Mouse (Mus musculus): Measurements from ENCODE around the gene Ifitm2.
"Not testable (repeated sequence)": the region's sequence is repeated elsewhere in the genome, so short reads cannot be mapped to it uniquely, and the experiment has no call there.

Gene Ifitm2

DNA sequence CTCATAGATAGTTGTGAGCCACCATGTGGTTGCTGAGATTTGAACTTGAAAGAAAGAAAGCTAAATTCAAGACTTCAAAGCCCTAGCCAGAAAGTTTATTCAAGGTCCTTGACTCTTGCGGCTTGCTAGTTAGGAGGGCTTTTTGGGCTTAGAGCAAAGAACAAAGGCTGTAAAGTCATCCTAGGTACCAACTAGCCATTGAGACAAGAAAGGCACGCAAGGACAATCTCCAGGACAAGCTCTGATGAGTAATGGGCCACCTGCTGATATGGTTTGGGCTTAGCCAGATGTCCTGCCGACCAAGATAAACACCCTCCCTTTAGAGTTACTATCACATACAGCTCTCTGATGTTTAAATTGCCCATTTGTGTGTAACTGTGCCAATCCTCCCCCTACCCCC is 12.9 kb upstream of the Ifitm2 start:
- not testable (repeated sequence) for DNase-seq (ENCODE audit: low spot score)

DNA sequence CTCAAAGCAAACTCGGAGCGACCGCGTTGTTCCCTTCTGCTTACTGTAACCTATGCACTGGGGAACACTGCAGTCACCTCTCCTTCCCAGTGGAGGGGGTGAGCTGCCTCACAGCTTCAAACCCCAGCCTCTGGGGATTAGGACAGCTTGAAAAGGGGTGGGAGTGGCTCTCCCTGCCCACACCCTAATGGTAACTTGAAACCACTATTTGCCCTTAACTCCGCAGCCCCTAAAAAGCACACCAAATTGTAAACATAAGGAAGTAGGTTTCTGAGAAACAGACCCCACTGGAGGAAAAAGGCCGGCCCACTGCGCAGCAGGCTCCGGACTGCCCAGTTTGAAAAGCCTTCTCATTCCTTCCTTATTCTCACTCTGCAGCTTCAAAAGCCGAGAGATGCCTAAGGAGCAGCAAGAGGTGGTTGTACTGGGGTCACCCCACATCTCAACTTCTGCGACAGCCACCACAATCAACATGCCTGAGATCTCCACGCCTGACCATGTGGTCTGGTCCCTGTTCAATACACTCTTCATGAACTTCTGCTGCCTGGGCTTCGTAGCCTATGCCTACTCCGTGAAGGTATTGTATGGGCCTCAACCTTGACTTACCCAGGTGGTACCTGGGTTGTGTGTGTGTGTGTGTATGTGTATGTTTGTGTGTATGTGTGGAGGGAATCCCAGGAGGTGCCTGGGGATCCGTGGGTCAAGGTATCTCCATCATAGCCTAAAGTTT is 12.2 kb upstream of the Ifitm2 start:
- DNase-seq (ENCODE audit: low spot score), result no peak

DNA sequence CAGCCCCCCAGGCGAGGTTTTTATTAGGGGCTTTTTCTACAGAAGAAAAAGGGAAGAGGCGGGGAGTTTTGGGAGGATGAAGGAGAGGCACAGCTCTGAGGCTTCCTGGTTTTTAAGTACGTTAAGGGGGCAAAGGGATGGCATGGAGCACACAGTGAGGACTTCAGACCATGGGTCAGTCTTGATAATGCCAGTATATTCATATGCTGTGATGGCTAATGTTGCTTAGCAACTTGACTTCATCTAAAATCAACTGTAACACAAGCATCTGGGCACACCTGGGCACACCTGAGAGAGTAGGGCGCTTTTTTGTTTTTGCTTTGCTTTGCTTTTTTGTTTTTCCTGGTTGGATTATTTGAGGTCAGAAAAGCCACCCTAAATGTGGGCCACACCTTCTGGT is 11.1 kb upstream of the Ifitm2 start, which contains the start of gene Ifitm1:
Gene Ifitm1, plus strand, starts transcription at position 301 of the 400 bp plus-strand sequence.
- no peak for DNase-seq (ENCODE audit: low spot score)

DNA sequence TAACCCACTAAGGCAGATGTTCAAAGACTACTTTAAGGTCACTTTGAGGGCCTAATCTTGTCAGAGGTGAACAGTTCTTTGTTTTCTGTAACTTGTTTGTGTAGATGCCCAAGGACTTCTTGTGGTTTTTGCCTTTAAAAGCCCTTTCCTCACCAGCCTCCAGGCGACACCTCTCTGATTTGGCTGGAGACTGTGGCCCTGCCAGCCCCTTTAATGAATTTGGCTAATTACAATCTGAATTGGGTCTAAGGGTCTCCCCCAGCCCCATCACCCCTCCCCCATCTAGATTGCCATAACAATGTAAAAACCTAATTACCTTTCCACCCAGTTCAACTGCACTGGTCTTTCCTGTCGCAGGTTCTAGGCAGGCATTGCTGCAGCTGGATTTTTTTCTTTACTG is 6.9 kb upstream of the Ifitm2 start:
- DNase-seq (ENCODE audit: low spot score), result no peak

DNA sequence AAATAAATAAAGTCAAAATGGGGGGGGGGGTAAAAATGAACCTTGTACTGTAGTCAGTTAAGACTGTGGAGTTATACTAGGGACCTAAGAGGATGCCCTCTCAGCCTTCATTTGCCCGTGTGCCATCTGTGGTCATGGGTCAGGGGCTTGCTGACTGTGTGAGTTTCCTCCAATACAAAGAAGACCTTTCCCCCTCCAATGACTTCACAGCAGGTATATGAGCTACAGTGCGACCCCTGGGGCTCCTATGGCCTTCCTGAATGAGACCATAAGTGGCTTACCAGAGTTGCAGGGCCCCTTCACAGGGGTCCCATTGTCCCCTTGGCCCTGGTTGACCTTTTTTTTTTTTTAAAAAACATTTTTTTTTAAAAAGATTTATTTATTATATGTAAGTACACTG is 5.6 kb upstream of the Ifitm2 start:
- DNase-seq (ENCODE audit: low spot score), result no peak

DNA sequence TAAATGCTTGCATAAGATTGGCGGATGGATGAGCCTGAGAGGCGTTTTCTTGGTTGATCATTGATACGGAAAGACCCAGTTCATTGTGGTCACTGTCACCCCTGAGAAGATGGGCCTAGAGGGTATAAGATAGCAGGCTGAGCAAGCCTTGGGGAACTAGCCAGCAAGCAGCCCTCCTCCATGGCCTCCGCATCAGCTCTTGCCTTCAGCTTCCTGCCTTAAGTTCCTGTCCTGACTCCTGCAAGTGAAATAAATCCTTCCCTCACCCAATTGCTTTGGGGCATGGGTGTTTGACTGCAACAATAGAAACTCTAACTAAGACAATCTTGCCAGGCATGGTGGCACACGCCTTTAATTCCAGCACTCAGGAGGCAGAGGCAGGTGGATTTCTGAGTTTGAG is 4.2 kb upstream of the Ifitm2 start:
- DNase-seq (ENCODE audit: low spot score), result no peak

DNA sequence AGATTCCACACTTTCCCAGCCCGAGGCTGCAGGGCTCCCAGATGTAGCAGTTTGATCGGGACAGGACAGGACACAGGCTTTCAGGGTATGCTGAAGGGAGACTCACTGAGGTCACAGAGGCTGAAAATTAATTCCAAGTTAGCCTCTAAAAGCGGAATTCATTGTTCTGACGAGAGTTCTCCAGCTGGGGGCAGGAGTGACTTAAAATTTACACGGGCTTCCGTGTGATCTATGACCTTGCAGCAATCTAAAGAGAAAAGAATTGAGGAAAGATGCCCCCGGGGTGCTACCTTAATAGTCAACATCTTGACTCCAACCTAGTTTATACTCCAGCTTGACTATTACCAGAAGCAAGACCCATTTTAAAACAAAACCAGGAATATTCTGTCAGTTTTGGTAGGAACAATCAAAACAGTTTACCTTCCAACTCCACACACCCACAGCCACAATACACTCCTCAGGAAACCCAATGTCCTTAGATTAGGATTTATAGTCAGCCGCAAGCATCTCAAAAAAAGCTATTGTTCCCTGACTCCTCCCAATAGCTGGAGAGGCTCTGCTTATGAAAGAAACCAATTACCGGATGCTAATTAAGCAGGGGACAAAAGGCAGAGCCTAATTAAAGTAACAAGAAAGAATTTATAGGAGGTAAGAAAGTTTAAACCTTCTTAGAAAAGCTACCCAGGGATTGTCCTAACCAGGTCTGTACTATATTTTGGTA is 3.6 kb upstream of the Ifitm2 start:
- peak; percentile 73 for DNase-seq (ENCODE audit: low spot score)

DNA sequence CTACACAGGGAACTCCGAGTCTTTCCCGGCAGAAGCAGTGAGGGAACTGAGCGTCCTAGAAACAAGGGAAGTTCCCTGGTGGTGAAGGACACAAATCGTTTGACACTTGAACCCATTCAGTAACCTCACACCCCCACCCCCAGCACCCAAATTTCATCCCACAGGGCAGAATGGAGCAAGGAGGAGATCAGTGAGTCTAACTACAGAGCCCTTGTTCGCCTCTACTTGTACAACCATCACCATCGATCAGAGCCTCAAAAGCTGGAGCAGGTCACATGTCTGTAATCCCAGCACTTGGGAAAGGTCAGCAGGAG is 726 bp upstream of the Ifitm2 start:
- no peak for DNase-seq (ENCODE audit: low spot score)

DNA sequence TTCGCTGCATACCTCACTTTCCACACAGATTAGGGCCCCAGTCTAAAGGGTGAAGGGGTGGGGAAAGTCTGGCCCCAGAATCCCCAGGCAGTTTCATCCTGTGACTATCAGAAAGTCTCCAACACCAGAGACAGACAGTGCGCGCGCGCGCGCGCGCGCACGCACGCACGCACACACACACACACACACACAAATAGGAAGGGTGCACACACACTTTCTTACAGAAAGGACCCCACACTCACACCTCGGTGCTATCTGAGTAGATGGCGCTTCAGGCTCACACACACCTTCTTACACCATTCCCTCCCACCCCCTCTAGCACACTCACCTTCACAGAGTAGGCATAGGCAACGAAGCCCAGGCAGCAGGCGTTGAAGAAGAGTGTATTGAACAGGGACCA is 445 bp downstream of the Ifitm2 start:
- no peak for DNase-seq (ENCODE audit: low spot score)

DNA sequence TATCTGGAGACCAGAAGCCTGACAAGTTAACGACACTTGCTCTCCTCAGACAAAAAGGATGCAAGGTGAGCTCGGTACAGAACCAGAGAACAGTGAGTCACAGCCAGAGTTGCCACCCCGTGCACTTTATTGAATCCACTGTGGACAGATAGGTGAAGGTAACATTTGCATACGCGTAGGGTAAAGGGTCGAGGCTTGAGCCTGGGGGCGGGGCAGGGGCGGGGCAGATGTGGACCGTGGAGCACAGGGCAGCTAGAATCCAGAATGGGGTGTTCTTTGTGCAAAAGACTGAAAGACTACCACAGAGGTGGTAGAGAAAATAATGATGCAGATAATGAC is 1.1 kb downstream of the Ifitm2 start:
- DNase-seq (ENCODE audit: low spot score), result no peak

DNA sequence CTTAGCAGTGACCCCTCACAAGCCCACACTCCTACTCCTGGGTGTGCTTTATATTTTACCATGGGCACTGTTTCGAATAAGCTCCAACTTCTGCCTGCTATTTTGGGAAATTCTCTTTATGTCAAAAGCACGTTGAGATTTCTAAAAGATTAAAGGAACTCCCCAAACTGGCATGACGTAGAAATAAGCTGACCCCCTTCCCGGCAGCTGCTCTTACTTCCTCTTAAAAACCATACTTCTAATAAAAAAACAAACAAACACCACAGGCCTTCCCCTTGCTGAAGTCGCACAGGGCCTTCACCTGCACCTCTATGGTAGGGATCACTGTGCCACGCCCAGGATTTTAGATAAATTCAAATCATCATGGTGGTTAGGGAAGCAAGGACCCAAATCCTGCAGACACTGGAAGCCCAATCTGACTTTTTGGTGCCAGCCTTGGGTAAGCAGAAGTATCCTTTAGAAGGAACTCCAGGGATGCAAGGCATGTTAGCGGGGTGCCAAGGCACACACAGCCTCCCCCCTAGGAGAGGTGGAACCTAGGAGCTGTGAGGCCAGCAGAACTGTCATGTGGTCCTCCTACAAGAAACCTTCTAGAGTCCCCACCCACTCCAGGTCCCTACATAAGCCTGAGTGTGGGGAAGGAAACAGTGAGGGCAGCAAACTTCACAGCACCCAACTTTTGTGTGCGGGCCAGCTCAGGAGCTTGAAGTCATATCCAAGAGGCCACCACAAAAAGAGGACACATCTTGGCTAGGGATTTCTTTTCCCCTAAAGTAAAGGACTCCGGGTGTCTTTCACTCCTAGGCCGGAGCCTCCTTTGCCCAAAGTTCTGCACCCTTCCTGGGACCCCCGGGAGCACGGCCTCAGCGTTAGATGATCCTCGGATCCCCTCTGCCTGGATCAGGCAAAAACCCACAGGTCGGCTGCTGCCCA is 1.7 kb downstream of the Ifitm2 start:
- DNase-seq (ENCODE audit: low spot score), result no peak

DNA sequence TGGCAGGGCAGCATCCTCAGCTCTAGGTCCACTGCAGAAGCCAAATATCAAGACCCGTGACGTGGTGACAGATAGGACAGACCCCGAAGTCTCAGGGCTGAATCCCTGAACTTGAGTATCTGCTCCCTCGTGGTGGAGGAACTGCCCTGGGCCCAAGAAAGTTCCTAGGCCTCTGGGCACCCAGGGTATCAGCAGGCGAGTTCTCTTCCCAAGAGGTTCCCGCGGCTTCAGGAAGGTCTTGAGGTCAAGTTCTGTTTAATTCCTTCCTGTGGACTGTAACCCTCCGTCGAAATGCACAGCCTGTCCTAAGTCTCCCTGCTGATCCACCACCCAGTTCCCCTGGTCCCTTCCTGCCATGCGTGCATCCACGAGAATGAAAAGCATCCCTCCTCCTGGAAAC is 2.7 kb downstream of the Ifitm2 start:
- no peak for DNase-seq (ENCODE audit: low spot score)

DNA sequence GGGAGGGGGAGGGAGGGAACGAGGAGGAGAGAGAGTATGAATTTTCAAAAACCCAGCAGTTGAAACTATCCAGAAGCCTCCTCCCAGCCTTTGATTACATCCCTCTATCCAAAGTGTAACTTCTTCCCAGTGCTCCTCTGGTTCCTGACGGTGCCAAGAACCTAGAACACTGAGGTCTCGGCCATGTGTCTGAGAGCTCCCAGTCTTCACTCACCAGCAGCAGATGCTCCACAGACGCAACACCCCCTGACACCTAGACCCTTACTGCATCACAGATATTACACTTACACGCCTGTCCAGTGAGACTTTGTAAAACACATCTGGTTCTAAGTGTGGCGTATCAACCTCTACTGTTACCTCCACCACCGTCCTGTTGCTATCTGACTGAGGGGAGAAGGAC is 3.3 kb downstream of the Ifitm2 start:
- DNase-seq (ENCODE audit: low spot score), result no peak

DNA sequence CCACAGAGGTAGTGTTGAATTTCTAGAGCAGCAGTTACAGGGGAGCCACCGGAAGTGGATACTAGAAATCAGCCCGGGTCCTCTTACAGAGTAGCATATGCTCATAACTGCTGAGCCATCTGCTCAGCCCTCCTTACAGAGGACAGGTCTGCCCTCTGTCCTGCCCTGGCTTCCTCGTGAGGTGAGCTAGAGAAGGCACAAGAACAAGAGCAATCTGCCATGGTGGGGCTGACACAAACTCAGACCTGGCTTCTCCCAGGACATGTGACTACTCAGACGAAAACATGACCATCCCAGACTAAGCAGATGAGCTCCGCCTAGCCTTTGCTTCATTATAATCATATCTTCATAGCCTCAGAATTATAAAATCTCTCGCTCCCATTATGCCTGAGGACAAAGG is 4.0 kb downstream of the Ifitm2 start:
- DNase-seq (ENCODE audit: low spot score), result no peak

DNA sequence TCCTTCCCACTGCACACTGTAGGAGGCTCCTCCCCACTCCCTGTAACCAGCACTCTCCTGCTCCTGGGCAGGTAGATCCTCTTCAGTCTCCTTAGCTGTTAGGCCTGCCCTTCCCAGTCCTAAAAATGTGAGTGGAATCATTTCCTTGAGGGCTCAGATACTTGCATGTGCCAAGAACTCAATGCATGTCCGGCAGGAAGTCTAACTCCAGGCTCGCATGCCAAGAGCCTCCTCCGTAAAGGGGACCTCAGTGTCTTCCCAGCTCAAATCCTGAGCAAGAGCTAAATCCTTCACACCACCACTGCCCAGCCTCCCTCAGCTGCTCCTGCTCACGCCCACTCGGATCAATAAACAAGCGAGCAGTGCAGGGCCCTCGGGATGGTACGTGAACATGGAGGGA is 4.7 kb downstream of the Ifitm2 start:
- no peak for DNase-seq (ENCODE audit: low spot score)

DNA sequence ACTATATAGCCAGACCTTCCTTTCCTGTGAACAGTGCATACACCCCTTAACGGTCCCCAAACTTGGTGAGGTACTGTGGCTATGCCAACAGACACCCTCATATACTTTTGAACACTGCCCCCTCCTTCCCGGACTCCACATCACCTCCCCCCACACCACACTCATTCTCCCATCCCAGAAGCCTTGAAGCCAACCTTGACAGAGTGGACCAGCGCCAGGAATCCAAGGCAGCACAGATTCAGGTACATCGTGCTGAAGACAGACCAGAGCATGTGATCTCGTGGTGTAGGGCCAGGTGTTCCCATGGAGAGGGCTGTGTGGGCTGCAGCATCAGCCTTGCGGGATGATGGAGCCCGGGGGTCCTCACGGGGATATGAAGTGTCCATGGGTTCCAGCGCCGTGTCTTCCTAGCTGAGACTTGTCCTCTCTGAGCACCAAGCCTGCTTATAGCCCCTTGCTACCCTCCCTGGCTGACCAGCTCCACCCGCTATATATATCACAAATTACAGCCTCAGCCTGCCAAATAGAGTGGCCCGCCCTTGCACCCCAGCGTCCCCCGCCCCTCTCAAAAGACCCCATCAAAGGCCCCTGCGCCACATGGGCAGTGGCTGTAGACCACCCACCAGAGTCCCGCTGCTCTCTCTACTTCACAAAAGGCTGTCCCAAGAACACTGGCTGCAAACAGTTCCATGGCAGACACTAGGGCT is 5.8 kb downstream of the Ifitm2 start, which contains the start of gene Ifitm5:
Gene Ifitm5, minus strand, starts transcription at position 468 of the 707 bp plus-strand sequence.
- DNase-seq (ENCODE audit: low spot score), result no peak

DNA sequence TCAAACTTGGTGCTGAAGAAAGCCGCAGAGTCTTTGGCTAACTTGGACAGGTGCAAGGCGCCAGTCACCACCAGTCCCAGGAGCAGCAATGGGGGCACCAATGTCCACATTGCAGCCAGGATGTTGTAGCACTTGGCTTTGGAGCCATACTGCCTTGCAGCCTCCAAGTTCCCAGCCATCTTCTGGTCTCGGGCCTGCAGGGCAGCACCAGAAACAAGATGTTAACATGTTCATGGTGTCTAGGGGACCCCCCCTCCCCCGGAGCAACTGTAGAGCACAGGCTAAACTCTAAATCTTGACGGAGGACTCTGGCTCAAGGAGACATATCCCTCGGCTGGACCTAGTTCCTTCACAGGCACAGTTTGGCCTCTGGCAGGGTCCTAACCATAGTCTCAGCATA is 6.5 kb downstream of the Ifitm2 start:
- DNase-seq (ENCODE audit: low spot score), result no peak

DNA sequence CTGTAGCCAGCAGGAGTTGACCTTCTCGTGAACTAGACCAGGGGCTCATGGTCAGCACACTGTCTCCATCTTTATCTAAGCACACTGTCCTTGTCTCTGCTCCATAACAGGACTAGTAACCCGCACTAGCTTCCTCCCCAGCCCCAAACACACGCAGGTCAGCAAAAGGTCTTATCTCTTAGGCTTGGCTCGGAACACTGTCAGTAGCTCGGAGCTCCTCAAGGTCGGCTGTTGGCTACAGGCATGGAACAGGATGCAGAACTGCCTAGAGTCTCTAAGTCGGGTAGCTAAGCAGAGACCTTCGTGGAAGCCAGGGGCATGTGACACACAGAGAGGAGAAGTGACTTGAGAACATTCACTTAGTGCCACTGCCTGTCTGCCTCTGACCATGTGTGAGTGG is 7.6 kb downstream of the Ifitm2 start:
- DNase-seq (ENCODE audit: low spot score), result peak; percentile 59

DNA sequence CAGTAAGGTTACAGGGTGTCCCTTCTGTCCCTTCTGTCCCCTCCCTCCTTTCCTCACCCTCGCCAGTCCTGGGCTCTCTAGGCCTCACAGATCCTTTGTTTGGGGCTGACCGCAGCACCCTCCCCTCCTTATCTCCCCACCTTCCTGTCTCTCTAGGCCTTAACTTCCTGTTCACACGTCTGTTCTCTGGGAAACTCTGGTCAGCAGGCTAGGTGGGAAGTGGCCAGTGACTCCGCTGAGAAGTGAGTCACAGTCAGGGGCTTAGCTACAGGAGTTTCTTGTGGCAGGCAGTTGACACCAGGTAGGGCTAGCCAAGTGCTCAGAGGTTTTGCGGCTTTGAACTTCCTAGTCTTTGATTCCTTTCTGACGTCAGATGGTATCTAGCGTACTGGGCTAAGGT is 8.8 kb downstream of the Ifitm2 start:
- no peak for DNase-seq (ENCODE audit: low spot score)

DNA sequence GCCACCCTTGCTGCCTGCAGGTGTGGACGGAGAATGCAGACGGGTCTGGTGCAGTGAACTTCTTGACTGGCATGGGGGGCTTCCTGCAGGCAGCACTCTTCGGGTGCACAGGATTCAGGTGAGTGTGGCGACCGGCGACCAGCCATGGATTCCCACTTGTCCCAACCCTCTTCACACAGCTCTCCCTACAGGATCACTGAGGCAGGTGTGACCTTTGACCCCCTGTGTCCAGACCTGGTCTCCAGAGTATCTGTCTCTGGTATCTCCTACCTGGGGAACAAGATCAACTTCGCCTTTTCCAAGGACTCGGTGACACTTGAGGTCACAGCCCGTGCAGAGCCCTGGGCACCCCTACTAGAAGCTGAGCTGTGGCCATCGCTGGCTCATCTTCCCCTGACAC is 9.5 kb downstream of the Ifitm2 start:
- no peak for DNase-seq (ENCODE audit: low spot score)

DNA sequence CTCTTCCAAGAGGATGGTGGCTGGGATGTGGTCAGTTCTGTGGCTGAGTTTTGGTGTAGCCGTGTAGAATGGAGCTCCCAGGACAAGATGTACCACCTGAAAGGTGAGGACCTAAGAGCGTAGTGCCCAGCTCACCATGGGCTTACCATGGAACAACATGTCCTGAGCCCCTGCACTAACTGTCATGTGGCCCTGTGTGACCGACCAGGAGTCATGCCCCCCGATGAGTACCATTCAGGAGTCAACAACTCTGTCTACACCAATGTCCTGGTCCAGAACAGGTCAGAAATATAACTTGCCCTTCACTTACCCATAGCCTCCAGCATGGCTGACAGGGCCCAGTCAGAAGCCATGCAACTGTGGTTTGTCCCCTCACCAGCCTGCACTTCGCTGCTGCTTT is 10.5 kb downstream of the Ifitm2 start:
- no peak for DNase-seq (ENCODE audit: low spot score)

DNA sequence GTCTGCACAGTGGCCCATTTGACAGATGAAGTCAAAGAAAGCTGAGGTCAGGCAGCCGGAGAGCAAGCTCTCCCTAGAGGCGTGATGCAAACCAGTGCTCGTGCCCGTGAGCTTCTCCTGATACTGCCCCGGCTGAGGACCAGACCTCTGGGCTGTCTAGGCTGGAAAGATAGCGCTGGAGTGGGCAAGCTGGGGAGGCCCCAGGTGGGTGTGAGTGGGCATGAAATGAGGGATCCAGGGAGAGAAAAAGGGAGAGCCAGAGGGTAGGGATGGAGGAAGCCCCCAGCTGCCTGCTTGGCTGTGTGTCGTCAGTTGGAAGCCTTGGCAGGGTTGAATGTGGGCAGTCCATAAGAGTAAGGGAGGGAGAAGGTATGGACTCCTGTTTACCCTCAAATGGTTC is 11.6 kb downstream of the Ifitm2 start:
- DNase-seq (ENCODE audit: low spot score), result no peak

Data from testis, postnatal 10 days (tissue).